ENCODE assay signal across 19 mouse cellular contexts in the genomic region with DNA sequence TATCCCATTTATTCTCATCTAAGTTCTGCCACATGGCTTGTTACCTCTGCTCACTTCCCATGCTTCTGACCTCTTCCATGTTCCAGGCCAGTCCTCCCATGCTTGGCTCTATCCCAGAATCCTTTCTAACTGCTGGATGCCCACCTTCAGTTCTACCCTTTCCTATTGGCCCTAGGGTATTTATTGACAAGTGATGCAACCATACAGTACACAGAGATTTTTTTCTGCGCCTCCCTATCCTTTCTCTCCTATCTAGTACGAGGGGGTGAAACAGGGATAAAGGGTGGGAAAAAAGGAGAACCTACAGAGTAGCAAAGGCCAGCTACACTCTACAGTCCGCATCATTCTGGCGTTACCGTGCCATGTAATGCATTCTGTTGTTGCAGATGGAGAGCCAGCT. TPM values are rescaled to one million over a fixed set of nuclear protein-coding genes. Genes with fewer than 3 reads are reported as not detected.
"Had no signal": no experiment of that assay in that cellular context is flagged by ENCODE, and none has a peak within 500 bp of the region (broad histone marks: within the 10 kb centered on the region; RNA-seq: fewer than 3 reads in every experiment).

No protein-coding gene starts in this region.

- H3K9ac ChIP-seq: limb, embryonic 12.5 days; limb, embryonic 15.5 days; liver, embryonic 12.5 days; liver, embryonic 15.5 days had no signal

- DNase-seq: kidney, adult 9 months; kidney, postnatal 14 days; kidney, postnatal 4 days; layer of hippocampus, adult 9-11 months; left cerebral cortex, postnatal 4 days; lung, adult 2 months; lung, postnatal 14 days; lung, postnatal 4 days; midbrain, embryonic 14.5 days; thymus, adult 18-20 months; thymus, postnatal 36 days had no signal

- H3K27ac ChIP-seq: left cerebral cortex, adult 2 months; limb, embryonic 12.5 days; limb, embryonic 15.5 days; liver, embryonic 12.5 days; liver, embryonic 15.5 days had no signal

- ATAC-seq: liver, embryonic 12.5 days had no signal

- H3K4me1 ChIP-seq: limb, embryonic 12.5 days; limb, embryonic 15.5 days; liver, embryonic 12.5 days; liver, embryonic 15.5 days had no signal

- H3K27me3 ChIP-seq: limb, embryonic 12.5 days; limb, embryonic 15.5 days; liver, embryonic 12.5 days; liver, embryonic 15.5 days had no signal

- H3K4me2 ChIP-seq: limb, embryonic 12.5 days; limb, embryonic 15.5 days; liver, embryonic 12.5 days; liver, embryonic 15.5 days; midbrain, embryonic 11.5 days had no signal

- H3K4me3 ChIP-seq: left cerebral cortex, adult 2 months; limb, embryonic 12.5 days; limb, embryonic 15.5 days; liver, embryonic 12.5 days; liver, embryonic 15.5 days had no signal

- H3K9me3 ChIP-seq: limb, embryonic 12.5 days; limb, embryonic 15.5 days; liver, embryonic 12.5 days; liver, embryonic 15.5 days had no signal

RNA-seq across cellular contexts. Expression of a gene that starts 38.7 kb away (rescaled TPM):
- polyA plus RNA-seq: small intestine, adult 2 months; urinary bladder, adult 2 months had no signal
